ENCODE assay signal across 10 mouse cellular contexts in the genomic region with DNA sequence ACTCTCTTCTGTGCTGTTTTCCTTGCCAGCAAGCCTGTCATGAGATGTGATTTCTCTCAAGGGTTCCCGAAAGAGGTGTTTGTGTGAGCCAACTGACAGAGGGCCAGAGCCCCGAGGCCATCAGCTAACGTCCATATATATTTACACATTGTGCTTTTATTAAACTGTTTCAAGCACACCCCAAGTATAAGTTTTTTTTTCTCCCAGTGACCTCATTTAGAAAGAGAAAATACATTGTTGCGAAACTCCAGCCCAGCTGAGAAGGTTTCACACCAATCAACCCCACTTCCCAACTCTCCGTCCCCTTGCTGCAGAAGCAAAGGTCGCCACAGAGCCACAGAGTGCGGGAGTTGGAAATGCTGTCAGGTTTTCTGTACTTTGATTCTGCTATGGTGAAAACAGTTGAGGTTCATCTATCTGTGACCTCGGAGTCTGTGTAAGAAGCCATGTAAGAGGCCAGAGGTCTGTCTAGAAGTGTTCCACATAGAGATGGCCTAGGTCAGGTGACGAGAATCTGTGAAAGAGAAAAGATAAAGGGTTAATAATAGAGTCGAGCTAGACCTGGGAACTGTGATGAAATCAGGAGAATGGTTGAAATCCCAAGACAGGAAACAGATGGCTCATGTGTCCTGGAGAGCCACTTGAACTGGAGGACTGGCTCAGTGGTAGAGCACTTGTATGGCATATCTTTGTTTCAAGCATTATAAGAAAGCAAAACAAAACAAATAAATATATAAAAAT.
A peak's percentile ranks its signal among the peaks of the same experiment; 100 is the strongest.
DNase-seq lines count a peak whose midpoint lies in the region; ATAC-seq and TF ChIP-seq lines count a peak whose summit lies in the region.
"Had no signal": no experiment of that assay in that cellular context is flagged by ENCODE, and none has a peak within 500 bp of the region (broad histone marks: within the 10 kb centered on the region; RNA-seq: fewer than 3 reads in every experiment).

No protein-coding gene starts in this region.

- no peak overlapping the region for H3K9ac ChIP-seq in heart, adult 2 months (ENCODE audit: low read depth, low read length)
- no peak overlapping the region for H3K9ac ChIP-seq in intestine, postnatal 0 days (ENCODE audit: low read depth, low read length)
- H3K9ac ChIP-seq in forebrain, embryonic 12.5 days, result no peak overlapping the region
- H3K9ac ChIP-seq: embryonic facial prominence, embryonic 12.5 days had no signal

- no peaks in the 10 kb centered on the region for H3K36me3 ChIP-seq in heart, adult 2 months (ENCODE audit: control insufficient read depth, insufficient read depth, low read length)
- no peaks in the 10 kb centered on the region for H3K36me3 ChIP-seq in intestine, postnatal 0 days (ENCODE audit: control insufficient read depth, insufficient read depth)
- no peaks in the 10 kb centered on the region for H3K36me3 ChIP-seq in forebrain, embryonic 12.5 days (replicated peaks)
- H3K36me3 ChIP-seq: embryonic facial prominence, embryonic 12.5 days had no signal

- no peaks in the 10 kb centered on the region for H3K79me2 ChIP-seq in heart, adult 2 months (replicated peaks; ENCODE audit: control insufficient read depth, insufficient read depth, low read length)

- peak overlapping the region; percentile 4; the same call in 1 of the 2 replicates for H3K4me3 ChIP-seq in heart, adult 2 months
- no peak overlapping the region for H3K4me3 ChIP-seq in intestine, postnatal 0 days (ENCODE audit: low read depth, low read length)
- no peak overlapping the region for H3K4me3 ChIP-seq in forebrain, embryonic 12.5 days (replicated peaks)
- H3K4me3 ChIP-seq: embryonic facial prominence, embryonic 12.5 days had no signal

- peak; percentile 93 for ATAC-seq in intestine, postnatal 0 days
- ATAC-seq in forebrain, embryonic 12.5 days (ENCODE audit: low FRiP score), result no peak

- no peak for TF ChIP-seq CTCF in heart, adult 2 months (IDR thresholded peaks at IDR 0.05)
- no peak for TF ChIP-seq CTCF in intestine, postnatal 0 days (IDR thresholded peaks at IDR 0.05; ENCODE audit: low read depth)

- no peak for TF ChIP-seq POLR2A in heart, adult 2 months (IDR thresholded peaks at IDR 0.05; ENCODE audit: insufficient read depth, low read depth, low read length)

- peak overlapping the region; percentile 18; the same call in 1 of the 2 replicates for H3K4me2 ChIP-seq in intestine, postnatal 0 days (replicated peaks; ENCODE audit: low read depth)
- H3K4me2 ChIP-seq in forebrain, embryonic 12.5 days, result no peak overlapping the region
- H3K4me2 ChIP-seq: embryonic facial prominence, embryonic 12.5 days had no signal

- intact Hi-C loops in heart, adult 2 months (cut with DNase I), result no loop called here
- intact Hi-C loops in heart, postnatal 25 days (cut with DNase I), result no loop called here

- DNase-seq in heart, adult 2 months, result peak; percentile 28 to 34
- no peak for DNase-seq in heart, postnatal 25 days (ENCODE audit: low spot score)
- DNase-seq in gastrocnemius, postnatal 25 days, result peak; percentile 5
- peak; percentile 44 to 64 for DNase-seq in lung, postnatal 4 days
- DNase-seq in neural tube, embryonic 10.5 days (ENCODE audit: extremely low spot score, low spot score), result no peak
- no peak for DNase-seq in right cerebral cortex, postnatal 36 days (ENCODE audit: low spot score in 2 of 2)
- DNase-seq: thymus, postnatal 4 days had no signal

- no peak for TF ChIP-seq EP300 in heart, adult 2 months (IDR thresholded peaks at IDR 0.05; ENCODE audit: insufficient read depth, low read depth, low read length)

- WGBS in heart, adult 2 months, result 27% methylated on average over 10 of the region's 10 CpGs
- 37% methylated on average over 10 of the region's 10 CpGs for WGBS in intestine, postnatal 0 days
- WGBS in forebrain, embryonic 12.5 days, result 81% methylated on average over 10 of the region's 10 CpGs

- H3K9me3 ChIP-seq in intestine, postnatal 0 days (ENCODE audit: control insufficient read depth), result no peaks in the 10 kb centered on the region
- H3K9me3 ChIP-seq in forebrain, embryonic 12.5 days, result no peaks in the 10 kb centered on the region
- H3K9me3 ChIP-seq: embryonic facial prominence, embryonic 12.5 days had no signal

- H3K27ac ChIP-seq in heart, adult 2 months, result peak overlapping the region; percentile 57
- no peak overlapping the region for H3K27ac ChIP-seq in intestine, postnatal 0 days (ENCODE audit: low read depth, low read length)
- no peak overlapping the region for H3K27ac ChIP-seq in forebrain, embryonic 12.5 days
- H3K27ac ChIP-seq: embryonic facial prominence, embryonic 12.5 days had no signal

- no peaks in the 10 kb centered on the region for H3K27me3 ChIP-seq in heart, adult 2 months (ENCODE audit: control insufficient read depth, insufficient read depth, low read length)
- no peaks in the 10 kb centered on the region for H3K27me3 ChIP-seq in intestine, postnatal 0 days (replicated peaks; ENCODE audit: control insufficient read depth, insufficient read depth, low read length)
- H3K27me3 ChIP-seq in forebrain, embryonic 12.5 days, result no peaks in the 10 kb centered on the region
- H3K27me3 ChIP-seq: embryonic facial prominence, embryonic 12.5 days had no signal

- no peaks in the 10 kb centered on the region; the same call in 1 of the 2 replicates for H3K4me1 ChIP-seq in heart, adult 2 months (ENCODE audit: control insufficient read depth, insufficient read depth, low read length)
- no peaks in the 10 kb centered on the region for H3K4me1 ChIP-seq in intestine, postnatal 0 days (replicated peaks; ENCODE audit: control insufficient read depth, insufficient read depth, low read length)
- 0 out of 2 replicates have a peak, but pooled peaks cover 2% of the 10 kb centered on the region for H3K4me1 ChIP-seq in forebrain, embryonic 12.5 days

Comparison
In these comparisons a context has a peak if more than half of its experiments do, and no peak if none do; other contexts are left out.
1. DNase-seq: peak in heart, adult 2 months (2 of 2), gastrocnemius, postnatal 25 days (single experiment) and lung, postnatal 4 days (2 of 2); none in heart, postnatal 25 days (single experiment), neural tube, embryonic 10.5 days (single experiment) and right cerebral cortex, postnatal 36 days (0 of 2).